Mouse (Mus musculus) E14TG2a.4 (cell line): ENCODE measurements around the gene Mbtps2.

ENCODE experiments used
- H3K27me3 ChIP-seq: 2 replicates; pipeline ENCODE4 v1.6.1; 2014; ENCODE audit warnings: low read length, control low read depth; ENCODE audit not compliant: insufficient read depth
- H3K36me3 ChIP-seq: 2 replicates; pipeline ENCODE4 v1.6.1; 2014; ENCODE audit warnings: low read length, control low read depth; ENCODE audit not compliant: insufficient read depth
- H3K4me1 ChIP-seq: replicated peaks from 2 replicates; pipeline ENCODE4 v1.6.1; 2014; ENCODE audit warnings: low read depth, low read length, control low read depth
- H3K4me3 ChIP-seq: replicated peaks from 2 replicates; pipeline ENCODE4 v1.5.1; 2014; ENCODE audit warnings: mild to moderate bottlenecking, low read length
- H3K9me3 ChIP-seq: 2 replicates; pipeline ENCODE4 v1.6.1; 2014; ENCODE audit warnings: low read length, control low read depth
- CTCF ChIP-seq: conservative IDR thresholded peaks from 2 replicates; pipeline ENCODE4 v1.5.1; 2014; ENCODE audit warnings: low read length
- NANOG ChIP-seq: IDR thresholded peaks from 2 replicates; pipeline ENCODE4 v1.6.1; 2014; ENCODE audit warnings: borderline replicate concordance, low read length, mixed read lengths
- POU5F1 ChIP-seq: IDR thresholded peaks from 2 replicates; pipeline ENCODE4 v1.6.1; 2014; ENCODE audit warnings: low read length, borderline replicate concordance

Gene Mbtps2

GRCm38 (mm10) chrX:157612894-157613293 is 14.4 kb upstream of the Mbtps2 start:
- Histone ChIP-seq H3K4me3 (peak overlapping the region; percentile 48), H3K9me3 (peaks cover 10% of the 10 kb centered on the region), H3K4me1 (peaks cover 16% of the 10 kb centered on the region), H3K36me3 (no peaks in the 10 kb centered on the region), H3K27me3 (no peaks in the 10 kb centered on the region)
- no peak for TF ChIP-seq POU5F1
- TF ChIP-seq CTCF: no peak
- no peak for TF ChIP-seq NANOG

GRCm38 (mm10) chrX:157601450-157601849 is 2.9 kb upstream of the Mbtps2 start:
- H3K9me3 ChIP-seq: no peaks in the 10 kb centered on the region
- H3K36me3 ChIP-seq: no peaks in the 10 kb centered on the region
- no peaks in the 10 kb centered on the region; the same call in 1 of the 2 replicates for H3K27me3 ChIP-seq
- no peak overlapping the region for H3K4me3 ChIP-seq
- peaks cover 21% of the 10 kb centered on the region for H3K4me1 ChIP-seq
- TF ChIP-seq POU5F1 (no peak), NANOG (peak; percentile 93)

GRCm38 (mm10) chrX:157597585-157598185 is 830 bp downstream of the Mbtps2 start:
- no peak for TF ChIP-seq NANOG
- TF ChIP-seq POU5F1: no peak
- no peak for TF ChIP-seq CTCF
- peaks cover 43% of the 10 kb centered on the region for H3K4me1 ChIP-seq
- H3K4me3 ChIP-seq: peak overlapping the region; percentile 82
- no peaks in the 10 kb centered on the region for H3K36me3 ChIP-seq
- no peaks in the 10 kb centered on the region for H3K27me3 ChIP-seq
- H3K9me3 ChIP-seq: no peaks in the 10 kb centered on the region

DNA sequence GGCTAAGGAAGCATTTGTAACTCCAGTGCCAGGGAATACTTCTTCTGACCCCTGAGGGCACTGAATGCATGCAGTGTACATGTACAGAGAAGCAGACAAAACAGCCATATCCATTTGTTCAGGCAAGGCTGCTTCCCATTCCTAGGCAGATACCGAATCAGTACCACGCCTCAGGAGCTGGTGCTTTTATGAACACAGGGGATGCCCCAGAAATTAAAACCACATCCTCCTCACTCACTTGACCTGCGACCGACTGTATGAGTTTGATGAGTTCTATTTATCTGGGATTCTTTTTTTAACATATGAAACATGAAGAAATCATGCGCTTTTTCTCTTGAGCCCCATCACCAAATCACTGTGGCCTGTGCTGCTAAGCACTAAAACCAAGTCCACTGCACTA is 1.7 kb downstream of the Mbtps2 start:
- Histone ChIP-seq H3K4me1 (peaks cover 40% of the 10 kb centered on the region), H3K9me3 (no peaks in the 10 kb centered on the region), H3K36me3 (no peaks in the 10 kb centered on the region), H3K4me3 (peak overlapping the region; percentile 82), H3K27me3 (no peaks in the 10 kb centered on the region)
- no peak for TF ChIP-seq CTCF
- TF ChIP-seq NANOG: no peak
- no peak for TF ChIP-seq POU5F1

GRCm38 (mm10) chrX:157595927-157596326 is 2.6 kb downstream of the Mbtps2 start:
- Histone ChIP-seq H3K4me3 (no peak overlapping the region), H3K4me1 (peaks cover 40% of the 10 kb centered on the region), H3K27me3 (no peaks in the 10 kb centered on the region), H3K9me3 (no peaks in the 10 kb centered on the region), H3K36me3 (no peaks in the 10 kb centered on the region)
- no peak for TF ChIP-seq CTCF
- no peak for TF ChIP-seq POU5F1
- TF ChIP-seq NANOG: no peak

GRCm38 (mm10) chrX:157594606-157595005 is 3.9 kb downstream of the Mbtps2 start:
- H3K27me3 ChIP-seq: no peaks in the 10 kb centered on the region
- H3K4me1 ChIP-seq: peaks cover 30% of the 10 kb centered on the region
- H3K9me3 ChIP-seq: no peaks in the 10 kb centered on the region
- H3K4me3 ChIP-seq: 0 out of 2 replicates have a peak overlapping the region, but pooled peaks have one; percentile 13
- TF ChIP-seq POU5F1 (no peak), NANOG (no peak), CTCF (no peak)
- peaks cover 9% of the 10 kb centered on the region for H3K36me3 ChIP-seq

GRCm38 (mm10) chrX:157587001-157587400 is 11.5 kb downstream of the Mbtps2 start:
- no peaks in the 10 kb centered on the region for H3K9me3 ChIP-seq
- H3K4me1 ChIP-seq: peaks cover 21% of the 10 kb centered on the region
- TF ChIP-seq POU5F1 (no peak), NANOG (no peak), CTCF (no peak)
- no peak overlapping the region for H3K4me3 ChIP-seq
- H3K36me3 ChIP-seq: peaks cover 47% of the 10 kb centered on the region
- H3K27me3 ChIP-seq: no peaks in the 10 kb centered on the region

GRCm38 (mm10) chrX:157586397-157586796 is 12.1 kb downstream of the Mbtps2 start:
- H3K4me3 ChIP-seq: no peak overlapping the region
- H3K36me3 ChIP-seq: peaks cover 51% of the 10 kb centered on the region
- no peaks in the 10 kb centered on the region for H3K27me3 ChIP-seq
- H3K9me3 ChIP-seq: no peaks in the 10 kb centered on the region
- TF ChIP-seq NANOG: no peak
- no peak for TF ChIP-seq POU5F1
- TF ChIP-seq CTCF: no peak
- H3K4me1 ChIP-seq: peaks cover 27% of the 10 kb centered on the region

DNA sequence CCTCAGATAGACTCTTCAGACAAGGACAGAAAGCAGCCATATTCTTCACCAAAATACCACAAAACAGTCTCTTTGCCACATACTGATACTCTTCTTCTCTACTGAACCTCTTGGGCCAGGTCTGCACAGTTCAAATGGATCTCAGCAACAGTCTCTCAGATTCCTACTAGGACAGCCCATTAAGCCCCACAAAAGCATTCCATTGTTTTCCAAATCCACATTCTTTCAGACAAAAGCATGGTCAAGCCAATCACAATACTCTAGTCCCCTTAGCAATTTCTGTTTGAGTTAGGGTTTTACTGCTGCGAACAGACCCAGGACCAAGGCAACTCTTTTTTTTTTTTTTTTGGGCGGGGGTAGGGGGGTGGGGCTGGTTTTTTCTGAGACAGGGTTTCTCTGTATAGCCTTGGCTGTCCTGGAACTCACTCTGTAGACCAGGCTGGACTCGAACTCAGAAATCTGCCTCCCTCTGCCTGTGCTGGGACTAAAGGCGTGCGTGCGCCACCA is 19.4 kb downstream of the Mbtps2 start:
- Histone ChIP-seq H3K4me3 (0 out of 2 replicates have a peak overlapping the region, but pooled peaks have one; percentile 17), H3K27me3 (no peaks in the 10 kb centered on the region), H3K36me3 (peaks cover 40% of the 10 kb centered on the region), H3K9me3 (no peaks in the 10 kb centered on the region), H3K4me1 (peaks cover 43% of the 10 kb centered on the region)
- TF ChIP-seq CTCF: no peak
- peak; percentile 65 for TF ChIP-seq NANOG
- TF ChIP-seq POU5F1: no peak
